Mouse (Mus musculus): ENCODE measurements around the gene Atg4a. TPM values are rescaled to one million over a fixed set of nuclear protein-coding genes. Genes with fewer than 3 reads are reported as not detected.
A peak's percentile ranks its signal among the peaks of the same experiment; 100 is the strongest.

The Atg4a gene
- total RNA-seq (2021): 10 to 100 TPM; 14.9 to 16.6 TPM
- long read RNA-seq, experiment 1, transcript Atg4a-201 (13 exons, 2,202 nt): major isoform, 14 of 19 reads
- long read RNA-seq, experiment 1, partial matches to known transcripts: 2 of 19 reads
- long read RNA-seq, experiment 1, other reads (novel, unspliced or antisense): 3 of 19 reads
- long read RNA-seq, experiment 2, transcript Atg4a-201 (13 exons, 2,202 nt): major isoform, 44 of 52 reads
- long read RNA-seq, experiment 2, partial matches to known transcripts: 4 of 52 reads
- long read RNA-seq, experiment 2, other reads (novel, unspliced or antisense): 4 of 52 reads

GRCm38 (mm10) chrX:140956272-140956940 lies at the start of gene Atg4a, which contains the start of gene Psmd10:
TSS of gene Atg4a (plus strand) at chrX:140956907.
TSS of gene Psmd10 (minus strand) at chrX:140956728.
- peak; percentile 72 to 73 for DNase-seq (ENCODE audit: low spot score in 2 of 2)

GRCm38 (mm10) chrX:140907360-140907759 lies 49.3 kb upstream of the Atg4a start, which contains the start of gene Vsig1:
TSS of gene Vsig1 (plus strand) at chrX:140907608.
- DNase-seq (ENCODE audit: low spot score in 2 of 2): no peak

- no peak for DNase-seq (ENCODE audit: low spot score in 2 of 2)
Measured at GRCm38 (mm10) chrX:140921321-140921720, 35.4 kb upstream of the Atg4a start.

GRCm38 (mm10) chrX:140932066-140932465 lies 24.6 kb upstream of the Atg4a start:
- DNase-seq (ENCODE audit: low spot score in 2 of 2): no peak

- DNase-seq (ENCODE audit: low spot score in 2 of 2): no peak
Measured at GRCm38 (mm10) chrX:140933263-140933662, 23.4 kb upstream of the Atg4a start.

- DNase-seq (ENCODE audit: low spot score in 2 of 2): no peak
Measured at GRCm38 (mm10) chrX:140936271-140936670, 20.4 kb upstream of the Atg4a start.

GRCm38 (mm10) chrX:140953618-140954017 lies 3.1 kb upstream of the Atg4a start:
- DNase-seq (ENCODE audit: low spot score in 2 of 2): no peak

GRCm38 (mm10) chrX:140956959-140957358 lies 252 bp downstream of the Atg4a start:
- DNase-seq (ENCODE audit: low spot score in 2 of 2): no peak

- DNase-seq (ENCODE audit: low spot score in 2 of 2): no peak
Measured at GRCm38 (mm10) chrX:140978943-140979342, 22.2 kb downstream of the Atg4a start.

- DNase-seq (ENCODE audit: low spot score in 2 of 2): no peak
Measured at GRCm38 (mm10) chrX:140979546-140979945, 22.8 kb downstream of the Atg4a start.

GRCm38 (mm10) chrX:140980163-140980562 lies 23.5 kb downstream of the Atg4a start:
- DNase-seq (ENCODE audit: low spot score in 2 of 2): no peak

GRCm38 (mm10) chrX:140983206-140983960 lies 26.7 kb downstream of the Atg4a start:
- peak in 1 of 2 experiments; percentile 17 for DNase-seq (ENCODE audit: low spot score in 2 of 2)

- DNase-seq (ENCODE audit: low spot score in 2 of 2): no peak
Measured at GRCm38 (mm10) chrX:140984795-140985194, 28.1 kb downstream of the Atg4a start.

GRCm38 (mm10) chrX:140985256-140985655 lies 28.5 kb downstream of the Atg4a start:
- no peak for DNase-seq (ENCODE audit: low spot score in 2 of 2)

- DNase-seq (ENCODE audit: low spot score in 2 of 2): no peak
Measured at GRCm38 (mm10) chrX:140996909-140997516, 40.3 kb downstream of the Atg4a start.

- no peak for DNase-seq (ENCODE audit: low spot score in 2 of 2)
Measured at GRCm38 (mm10) chrX:140997912-140998545, 41.3 kb downstream of the Atg4a start.

- no peak for DNase-seq (ENCODE audit: low spot score in 2 of 2)
Measured at GRCm38 (mm10) chrX:140998885-140999284, 42.2 kb downstream of the Atg4a start.

- no peak for DNase-seq (ENCODE audit: low spot score in 2 of 2)
Measured at GRCm38 (mm10) chrX:141149705-141150104, 193.0 kb downstream of the Atg4a start.

GRCm38 (mm10) chrX:141150290-141150689 lies 193.6 kb downstream of the Atg4a start:
- no peak for DNase-seq (ENCODE audit: low spot score in 2 of 2)

GRCm38 (mm10) chrX:141151182-141151581 lies 194.5 kb downstream of the Atg4a start:
- no peak for DNase-seq (ENCODE audit: low spot score in 2 of 2)

- DNase-seq (ENCODE audit: low spot score in 2 of 2): no peak
Measured at GRCm38 (mm10) chrX:141156696-141157095, 200.0 kb downstream of the Atg4a start.

Measured in adrenal gland, adult 18-20 months (tissue).